Mouse (Mus musculus) hindbrain, embryonic 14.5 days (tissue): ENCODE data around the gene Baz1a. TPM values are rescaled to one million over a fixed set of nuclear protein-coding genes. Genes with fewer than 3 reads are reported as not detected.
"Not testable (repeated sequence)": the region's sequence is repeated elsewhere in the genome, so short reads cannot be mapped to it uniquely, and the experiment has no call there.

Experiments used
- ATAC-seq: fragments of 200-750 bp; cut with Nextera tagmentation; 2 replicates; pipeline ENCODE4 v1.8.0; 2017; ENCODE audit warnings: moderate number of reproducible peaks, mild to moderate bottlenecking, moderate TSS enrichment, moderate library complexity; ENCODE audit not compliant: low FRiP score
- DNase-seq: peaks from one replicate; pipeline ENCODE4 v3.0.0-alpha.2; 2015; ENCODE audit warnings: low spot score
- H3K27ac ChIP-seq: fragments of 300-500 bp; sonication (generic); 2 replicates; pipeline ENCODE4 v1.5.1; 2014; ENCODE audit warnings: mild to moderate bottlenecking, moderate library complexity
- H3K27me3 ChIP-seq: fragments of 300-500 bp; sonication (generic); 2 replicates; pipeline ENCODE4 v1.6.1; 2014; ENCODE audit warnings: mild to moderate bottlenecking, low read length, mixed read lengths; ENCODE audit not compliant: control insufficient read depth, insufficient read depth
- H3K36me3 ChIP-seq: fragments of 300-500 bp; sonication (generic); replicated peaks from 2 replicates; pipeline ENCODE4 v1.6.1; 2014; ENCODE audit not compliant: control insufficient read depth, insufficient read depth
- H3K4me1 ChIP-seq: fragments of 300-500 bp; sonication (generic); replicated peaks from 2 replicates; pipeline ENCODE4 v1.6.1; 2014; ENCODE audit warnings: antibody characterized with exemption, low read length, mixed read lengths; ENCODE audit not compliant: control insufficient read depth, insufficient read depth
- H3K4me2 ChIP-seq: fragments of 300-500 bp; sonication (generic); replicated peaks from 2 replicates; pipeline ENCODE4 v1.6.1; 2014; ENCODE audit warnings: mild to moderate bottlenecking, moderate library complexity
- H3K4me3 ChIP-seq: fragments of 300-500 bp; sonication (generic); replicated peaks from 2 replicates; pipeline ENCODE4 v1.5.1; 2014; ENCODE audit warnings: mild to moderate bottlenecking, low read length
- H3K9ac ChIP-seq: fragments of 300-500 bp; sonication (generic); 2 replicates; pipeline ENCODE4 v1.6.1; 2014
- H3K9me3 ChIP-seq: fragments of 300-500 bp; sonication (generic); 2 replicates; pipeline ENCODE4 v1.6.1; 2016; ENCODE audit warnings: low read length; ENCODE audit not compliant: control insufficient read depth
- WGBS: fragments of 180-500 bp; shearing (Covaris S2); extraction: QIAGEN DNeasy Blood & Tissue Kit; methylation state at CpG from one replicate; pipeline ENCODE4 v1.1.7; 2014; 5-methylcytosine and 5-hydroxymethylcytosine counted together
- polyA plus RNA-seq: library from polyadenylated mRNA; unstranded; fragments of >200 nt; fragmentation: Nextera tagmentation; extraction: Ambion mirVana; gene quantifications from 2 replicates; pipeline ENCODE4 v1.2.1, GENCODE M21; 2014

The Baz1a gene
- polyA plus RNA-seq, 1 experiment from 2014 or later, result 4.5 TPM

GRCm38 (mm10) chr12:54956974-54957373, 57.2 kb downstream of the Baz1a start:
- Histone ChIP-seq H3K4me2 (no peak overlapping the region), H3K27me3 (no peaks in the 10 kb centered on the region), H3K9ac (no peak overlapping the region), H3K4me1 (no peaks in the 10 kb centered on the region), H3K9me3 (no peaks in the 10 kb centered on the region), H3K36me3 (no peaks in the 10 kb centered on the region), H3K4me3 (no peak overlapping the region), H3K27ac (no peak overlapping the region)
- ATAC-seq (no peak), DNase-seq (no peak)
- 90% methylated on average over 2 of the region's 2 CpGs for WGBS

GRCm38 (mm10) chr12:54956457-54956856, 57.7 kb downstream of the Baz1a start:
- no peaks in the 10 kb centered on the region for H3K9me3 ChIP-seq
- no peak overlapping the region for H3K4me3 ChIP-seq
- DNase-seq (no peak), ATAC-seq (no peak)
- H3K27ac ChIP-seq, result no peak overlapping the region
- no peaks in the 10 kb centered on the region for H3K4me1 ChIP-seq
- WGBS, result 92% methylated on average over 4 of the region's 4 CpGs
- no peaks in the 10 kb centered on the region for H3K36me3 ChIP-seq
- H3K27me3 ChIP-seq, result no peaks in the 10 kb centered on the region
- H3K9ac ChIP-seq, result no peak overlapping the region
- no peak overlapping the region for H3K4me2 ChIP-seq

GRCm38 (mm10) chr12:54946116-54946515, 68.0 kb downstream of the Baz1a start:
- H3K4me2 ChIP-seq, result no peak overlapping the region
- no peaks in the 10 kb centered on the region for H3K9me3 ChIP-seq
- H3K4me3 ChIP-seq, result no peak overlapping the region
- H3K4me1 ChIP-seq, result no peaks in the 10 kb centered on the region
- no peak overlapping the region for H3K27ac ChIP-seq
- no peaks in the 10 kb centered on the region for H3K27me3 ChIP-seq
- 74% methylated on average over 6 of the region's 6 CpGs for WGBS
- H3K36me3 ChIP-seq, result peaks cover 4% of the 10 kb centered on the region; the same call in 1 of the 2 replicates
- ATAC-seq, result no peak
- DNase-seq, result no peak
- H3K9ac ChIP-seq, result no peak overlapping the region

GRCm38 (mm10) chr12:54942586-54943157, 71.5 kb downstream of the Baz1a start:
- 88% methylated on average over 6 of the region's 6 CpGs for WGBS
- ATAC-seq, H3K4me1 ChIP-seq, H3K4me2 ChIP-seq, H3K9ac ChIP-seq, H3K27ac ChIP-seq, H3K9me3 ChIP-seq, H3K27me3 ChIP-seq, H3K36me3 ChIP-seq, DNase-seq, H3K4me3 ChIP-seq: not testable (repeated sequence)

GRCm38 (mm10) chr12:54937581-54938343, 76.4 kb downstream of the Baz1a start:
- not testable (repeated sequence) for H3K9ac ChIP-seq, H3K27me3 ChIP-seq, H3K4me1 ChIP-seq, H3K27ac ChIP-seq, H3K4me3 ChIP-seq, H3K9me3 ChIP-seq, H3K4me2 ChIP-seq, DNase-seq, ATAC-seq
- 96% methylated on average over 5 of the region's 5 CpGs for WGBS
- H3K36me3 ChIP-seq, result peaks cover 22% of the 10 kb centered on the region

GRCm38 (mm10) chr12:54910387-54910786, 103.8 kb downstream of the Baz1a start:
- H3K4me1 ChIP-seq, result no peaks in the 10 kb centered on the region
- no peak overlapping the region for H3K4me3 ChIP-seq
- peaks cover 37% of the 10 kb centered on the region for H3K36me3 ChIP-seq
- H3K4me2 ChIP-seq, result no peak overlapping the region
- no peak for ATAC-seq
- WGBS, result 94% methylated on average over 3 of the region's 3 CpGs
- H3K9ac ChIP-seq, result no peak overlapping the region
- H3K27me3 ChIP-seq, result no peaks in the 10 kb centered on the region
- H3K27ac ChIP-seq, result no peak overlapping the region
- no peak for DNase-seq
- H3K9me3 ChIP-seq, result no peaks in the 10 kb centered on the region

GRCm38 (mm10) chr12:54892559-54892958, 121.6 kb downstream of the Baz1a start:
- not testable (repeated sequence) for H3K4me2 ChIP-seq, H3K9ac ChIP-seq, ATAC-seq, H3K36me3 ChIP-seq, H3K27ac ChIP-seq, DNase-seq, H3K4me3 ChIP-seq, H3K4me1 ChIP-seq, H3K27me3 ChIP-seq, H3K9me3 ChIP-seq
- WGBS, result 42% methylated on average over 1 of the region's 2 CpGs

GRCm38 (mm10) chr12:54890426-54890825, 123.7 kb downstream of the Baz1a start:
- no peak overlapping the region for H3K4me3 ChIP-seq
- no peak overlapping the region for H3K27ac ChIP-seq
- WGBS, result 90% methylated on average over 2 of the region's 2 CpGs
- DNase-seq (no peak), ATAC-seq (no peak)
- H3K4me1 ChIP-seq, result no peaks in the 10 kb centered on the region
- no peaks in the 10 kb centered on the region for H3K9me3 ChIP-seq
- no peaks in the 10 kb centered on the region for H3K27me3 ChIP-seq
- no peak overlapping the region for H3K4me2 ChIP-seq
- no peak overlapping the region for H3K9ac ChIP-seq
- H3K36me3 ChIP-seq, result no peaks in the 10 kb centered on the region

- Histone ChIP-seq H3K27me3 (no peaks in the 10 kb centered on the region), H3K9me3 (no peaks in the 10 kb centered on the region), H3K27ac (no peak overlapping the region), H3K4me2 (no peak overlapping the region), H3K9ac (no peak overlapping the region), H3K4me3 (no peak overlapping the region), H3K4me1 (no peaks in the 10 kb centered on the region), H3K36me3 (no peaks in the 10 kb centered on the region)
- DNase-seq, result no peak
- ATAC-seq, result no peak
- WGBS, result 93% methylated on average over 4 of the region's 4 CpGs
Observed at GRCm38 (mm10) chr12:54887580-54888127, 126.5 kb downstream of the Baz1a start.
